ENCODE assay signal across 8 mouse cellular contexts in genomic region chr9:58580453-58581195, GRCm38 (mm10). TPM values are rescaled to one million over a fixed set of nuclear protein-coding genes. Genes with fewer than 3 reads are reported as not detected.
A peak's percentile ranks its signal among the peaks of the same experiment; 100 is the strongest.
DNase-seq lines count a peak whose midpoint lies in the region; ATAC-seq and TF ChIP-seq lines count a peak whose summit lies in the region.
"Not testable (repeated sequence)": the region's sequence is repeated elsewhere in the genome, so short reads cannot be mapped to it uniquely, and the experiment has no call there.

No protein-coding gene starts in this region.

- H3K4me3 ChIP-seq in intestine, postnatal 0 days (ENCODE audit: low read depth, low read length); liver, postnatal 0 days (ENCODE audit: low read depth, low read length): not testable (repeated sequence)

- CTCF ChIA-PET in Patski (lab: Charles Lee), result interaction anchor here (0.8 to 6.6 kb wide), 8 partner anchors 10 to 249 kb away, joined by 3 to 48 read pairs (median 10); partner anchors contain the start of gene Cd276

- not testable (repeated sequence) for H3K27ac ChIP-seq in intestine, postnatal 0 days (ENCODE audit: low read depth, low read length)
- peak overlapping the region; percentile 81; the same call in 1 of the 2 replicates for H3K27ac ChIP-seq in liver, postnatal 0 days (ENCODE audit: low read depth)

- not testable (repeated sequence) for H3K9me3 ChIP-seq in intestine, postnatal 0 days (ENCODE audit: control insufficient read depth); liver, postnatal 0 days (ENCODE audit: low read length)

- H3K4me2 ChIP-seq in intestine, postnatal 0 days (replicated peaks; ENCODE audit: low read depth); liver, postnatal 0 days (ENCODE audit: low read depth, low read length): not testable (repeated sequence)

- in situ Hi-C loops in Patski (cut with MboI; ENCODE audit: low pct_unique_long_range_greater_than_20kb), result not testable (repeated sequence)

- peak; percentile 59 for DNase-seq in CD4-positive, CD25-positive, alpha-beta regulatory T cell, adult 2 months (ENCODE audit: low read depth, low spot score)
- DNase-seq in Patski (ENCODE audit: low read depth, low spot score), result peak; percentile 77
- peak; percentile 22 for DNase-seq in cerebellum, adult 11-12 months
- DNase-seq in heart, adult 11 months, result peak; percentile 87
- DNase-seq in liver, postnatal 0 days, result not testable (repeated sequence)
- DNase-seq in natural killer cell, adult 2 months (ENCODE audit: low spot score in 2 of 2), result peak; percentile 69 to 86
- peak; percentile 25 for DNase-seq in thymus, postnatal 4 days

- 85% methylated on average over 8 of the region's 10 CpGs for WGBS in intestine, postnatal 0 days
- 68% methylated on average over 10 of the region's 10 CpGs for WGBS in liver, postnatal 0 days (ENCODE audit: insufficient replicate concordance)

- H3K27me3 ChIP-seq in Patski; intestine, postnatal 0 days (replicated peaks; ENCODE audit: control insufficient read depth, insufficient read depth, low read length); liver, postnatal 0 days (ENCODE audit: insufficient read depth, low read length): not testable (repeated sequence)

- ATAC-seq in Patski, result peak; percentile 49
- ATAC-seq in intestine, postnatal 0 days; liver, postnatal 0 days: not testable (repeated sequence)

- H3K9ac ChIP-seq in intestine, postnatal 0 days (ENCODE audit: low read depth, low read length); liver, postnatal 0 days (replicated peaks): not testable (repeated sequence)

- not testable (repeated sequence) for H3K4me1 ChIP-seq in intestine, postnatal 0 days (replicated peaks; ENCODE audit: control insufficient read depth, insufficient read depth, low read length)
- peaks cover 14% of the 10 kb centered on the region for H3K4me1 ChIP-seq in liver, postnatal 0 days (ENCODE audit: insufficient read depth)

- not testable (repeated sequence) for TF ChIP-seq EP300 in liver, postnatal 0 days (IDR thresholded peaks at IDR 0.05; ENCODE audit: low read depth)

- POLR2A ChIA-PET in Patski (lab: Charles Lee), result interaction anchor here (0.6 to 1.0 kb wide), 6 partner anchors 13 to 90 kb away, joined by 3 to 7 read pairs (median 3); no protein-coding TSS in a partner anchor

- TF ChIP-seq CTCF in Patski (IDR thresholded peaks at IDR 0.05), result peak; percentile 43
- peak; percentile 23; the same call in 1 of the 2 replicates for TF ChIP-seq CTCF in intestine, postnatal 0 days (IDR thresholded peaks at IDR 0.05; ENCODE audit: low read depth)
- TF ChIP-seq CTCF in liver, postnatal 0 days (IDR thresholded peaks at IDR 0.05; ENCODE audit: low read depth), result peak; percentile 18; the same call in 1 of the 2 replicates

- not testable (repeated sequence) for H3K36me3 ChIP-seq in intestine, postnatal 0 days (ENCODE audit: control insufficient read depth, insufficient read depth); liver, postnatal 0 days (replicated peaks; ENCODE audit: insufficient read depth, low read length)

RNA-seq across cellular contexts. Expression of gene Nptn, which starts 1.4 kb away (rescaled TPM):
- polyA plus RNA-seq in Patski (2021), result 424 TPM
- polyA plus RNA-seq in intestine, postnatal 0 days (2015; fragmentation: Nextera tagmentation; extraction: Ambion mirVana), result 145 and 153 TPM in 2 replicates
- 66.3 and 73.8 TPM in 2 replicates for polyA plus RNA-seq in liver, postnatal 0 days (2015; fragmentation: Nextera tagmentation; extraction: Ambion mirVana)

RNA-seq across cellular contexts. Expression of gene Cd276, which starts 25.4 kb away (rescaled TPM):
- 48.6 TPM for polyA plus RNA-seq in Patski (2021)
- 5.6 and 6.2 TPM in 2 replicates for polyA plus RNA-seq in intestine, postnatal 0 days (2015; fragmentation: Nextera tagmentation; extraction: Ambion mirVana)
- 1.4 and 1.5 TPM in 2 replicates for polyA plus RNA-seq in liver, postnatal 0 days (2015; fragmentation: Nextera tagmentation; extraction: Ambion mirVana)
